Mouse (Mus musculus) fat pad, adult 2 months (tissue): ENCODE measurements around the gene Gm21797.
"Not testable (repeated sequence)": the region's sequence is repeated elsewhere in the genome, so short reads cannot be mapped to it uniquely, and the experiment has no call there.

ENCODE experiments used
- DNase-seq: peaks from one replicate; pipeline ENCODE4 v3.0.0-alpha.2; 2011; ENCODE audit warnings: low read depth, low spot score; ENCODE audit errors: extremely low read depth

The Gm21797 gene

GRCm38 (mm10) chrY:40775665-40776064, at the start of gene Gm21797:
Gene Gm21797, minus strand, starts transcription at chrY:40775765.
- not testable (repeated sequence) for DNase-seq

GRCm38 (mm10) chrY:40804614-40805013, 29.0 kb upstream of the Gm21797 start, which contains the start of gene Gm20795:
Gene Gm20795, plus strand, starts transcription at chrY:40804914.
- DNase-seq, result not testable (repeated sequence)
